Mouse (Mus musculus): Measurements from ENCODE around the gene Slc16a9. TPM values are rescaled to one million over a fixed set of nuclear protein-coding genes. Genes with fewer than 3 reads are reported as not detected.
"Not testable (repeated sequence)": the region's sequence is repeated elsewhere in the genome, so short reads cannot be mapped to it uniquely, and the experiment has no call there.

The Slc16a9 gene
- polyA plus RNA-seq, 1 experiment from 2014 or later = 0.58 TPM

GRCm38 (mm10) chr10:70222231-70222630, 22.7 kb upstream of the Slc16a9 start:
- DNase-seq (ENCODE audit: low spot score); H3K9me3 ChIP-seq; H3K4me3 ChIP-seq; H3K36me3 ChIP-seq; H3K4me1 ChIP-seq (replicated peaks); H3K27ac ChIP-seq; H3K27me3 ChIP-seq (ENCODE audit: insufficient read depth, poor library complexity, severe bottlenecking): not testable (repeated sequence)
- WGBS = 93% methylated on average over 8 of the region's 8 CpGs

GRCm38 (mm10) chr10:70224571-70224970, 20.3 kb upstream of the Slc16a9 start:
- H3K4me3 ChIP-seq = no peak overlapping the region
- no peaks in the 10 kb centered on the region for H3K36me3 ChIP-seq
- WGBS = 89% methylated on average over 6 of the region's 6 CpGs
- 0 out of 2 replicates have a peak, but pooled peaks cover 5% of the 10 kb centered on the region for H3K4me1 ChIP-seq (replicated peaks)
- H3K27me3 ChIP-seq (ENCODE audit: insufficient read depth, poor library complexity, severe bottlenecking) = no peaks in the 10 kb centered on the region
- no peaks in the 10 kb centered on the region for H3K9me3 ChIP-seq
- no peak for DNase-seq (ENCODE audit: low spot score)
- H3K27ac ChIP-seq = no peak overlapping the region

- DNase-seq (ENCODE audit: low spot score) = no peak
- no peaks in the 10 kb centered on the region for H3K36me3 ChIP-seq
- H3K27ac ChIP-seq = no peak overlapping the region
- no peak overlapping the region for H3K4me3 ChIP-seq
- 74% methylated on average over 6 of the region's 6 CpGs for WGBS
- no peaks in the 10 kb centered on the region for H3K9me3 ChIP-seq
- 0 out of 2 replicates have a peak, but pooled peaks cover 5% of the 10 kb centered on the region for H3K4me1 ChIP-seq (replicated peaks)
- no peaks in the 10 kb centered on the region for H3K27me3 ChIP-seq (ENCODE audit: insufficient read depth, poor library complexity, severe bottlenecking)
These were observed 19.1 kb upstream of the Slc16a9 start for GRCm38 (mm10) chr10:70225760-70226159.

GRCm38 (mm10) chr10:70226608-70227007, 18.3 kb upstream of the Slc16a9 start:
- Histone ChIP-seq H3K9me3 (no peaks in the 10 kb centered on the region), H3K36me3 (no peaks in the 10 kb centered on the region), H3K4me3 (no peak overlapping the region), H3K27me3 (ENCODE audit: insufficient read depth, poor library complexity, severe bottlenecking) (no peaks in the 10 kb centered on the region), H3K4me1 (replicated peaks) (0 out of 2 replicates have a peak, but pooled peaks cover 5% of the 10 kb centered on the region), H3K27ac (no peak overlapping the region)
- DNase-seq (ENCODE audit: low spot score) = no peak

- Histone ChIP-seq H3K27me3 (ENCODE audit: insufficient read depth, poor library complexity, severe bottlenecking) (no peaks in the 10 kb centered on the region), H3K4me3 (no peak overlapping the region), H3K27ac (no peak overlapping the region), H3K4me1 (replicated peaks) (no peaks in the 10 kb centered on the region), H3K9me3 (no peaks in the 10 kb centered on the region), H3K36me3 (no peaks in the 10 kb centered on the region)
- DNase-seq (ENCODE audit: low spot score) = no peak
- WGBS = 85% methylated on average over 6 of the region's 6 CpGs
These were observed 14.5 kb upstream of the Slc16a9 start for GRCm38 (mm10) chr10:70230352-70230751.

- Histone ChIP-seq H3K4me3 (no peak overlapping the region), H3K27me3 (ENCODE audit: insufficient read depth, poor library complexity, severe bottlenecking) (peaks cover 6% of the 10 kb centered on the region), H3K4me1 (replicated peaks) (peaks cover 4% of the 10 kb centered on the region; the same call in 1 of the 2 replicates), H3K36me3 (no peaks in the 10 kb centered on the region), H3K27ac (no peak overlapping the region), H3K9me3 (no peaks in the 10 kb centered on the region)
- DNase-seq (ENCODE audit: low spot score) = no peak
- WGBS = 82% methylated on average over 2 of the region's 2 CpGs
These were observed 7.0 kb upstream of the Slc16a9 start for GRCm38 (mm10) chr10:70237936-70238335.

GRCm38 (mm10) chr10:70242751-70243444, 2.0 kb upstream of the Slc16a9 start:
- Histone ChIP-seq H3K4me1 (replicated peaks) (peaks cover 28% of the 10 kb centered on the region), H3K27ac (no peak overlapping the region), H3K4me3 (no peak overlapping the region), H3K9me3 (no peaks in the 10 kb centered on the region), H3K27me3 (ENCODE audit: insufficient read depth, poor library complexity, severe bottlenecking) (peaks cover 53% of the 10 kb centered on the region), H3K36me3 (no peaks in the 10 kb centered on the region)
- WGBS = 46% methylated on average over 8 of the region's 8 CpGs
- DNase-seq (ENCODE audit: low spot score) = no peak

GRCm38 (mm10) chr10:70245559-70245945, 652 bp downstream of the Slc16a9 start:
- peak; percentile 43 for DNase-seq (ENCODE audit: low spot score)
- peaks cover 57% of the 10 kb centered on the region for H3K27me3 ChIP-seq (ENCODE audit: insufficient read depth, poor library complexity, severe bottlenecking)
- WGBS = 1% methylated on average over 16 of the region's 16 CpGs
- peaks cover 28% of the 10 kb centered on the region for H3K4me1 ChIP-seq (replicated peaks)
- H3K36me3 ChIP-seq = no peaks in the 10 kb centered on the region
- H3K27ac ChIP-seq = peak overlapping the region; percentile 86
- H3K4me3 ChIP-seq = peak overlapping the region; percentile 75
- H3K9me3 ChIP-seq = no peaks in the 10 kb centered on the region

GRCm38 (mm10) chr10:70246076-70246475, 1.2 kb downstream of the Slc16a9 start:
- H3K4me1 ChIP-seq (replicated peaks) = peaks cover 28% of the 10 kb centered on the region
- 35% methylated on average over 9 of the region's 9 CpGs for WGBS

GRCm38 (mm10) chr10:70250354-70250753, 5.5 kb downstream of the Slc16a9 start:
- H3K4me3 ChIP-seq = no peak overlapping the region
- no peaks in the 10 kb centered on the region for H3K36me3 ChIP-seq
- 91% methylated on average over 4 of the region's 4 CpGs for WGBS
- no peak overlapping the region for H3K27ac ChIP-seq
- no peaks in the 10 kb centered on the region for H3K9me3 ChIP-seq
- H3K27me3 ChIP-seq (ENCODE audit: insufficient read depth, poor library complexity, severe bottlenecking) = peaks cover 27% of the 10 kb centered on the region
- no peak for DNase-seq (ENCODE audit: low spot score)
- peaks cover 9% of the 10 kb centered on the region for H3K4me1 ChIP-seq (replicated peaks)

More at GRCm38 (mm10) chr10:70246076-70246475, 1.2 kb downstream of the Slc16a9 start:
- Histone ChIP-seq H3K27me3 (ENCODE audit: insufficient read depth, poor library complexity, severe bottlenecking) (peaks cover 57% of the 10 kb centered on the region), H3K27ac (no peak overlapping the region), H3K4me3 (peak overlapping the region; percentile 75), H3K36me3 (no peaks in the 10 kb centered on the region), H3K9me3 (no peaks in the 10 kb centered on the region)
- peak; percentile 19 for DNase-seq (ENCODE audit: low spot score)

- 89% methylated on average over 6 of the region's 6 CpGs for WGBS
- no peak for DNase-seq (ENCODE audit: low spot score)
- Histone ChIP-seq H3K9me3 (no peaks in the 10 kb centered on the region), H3K4me3 (no peak overlapping the region), H3K4me1 (replicated peaks) (peaks cover 5% of the 10 kb centered on the region), H3K27ac (no peak overlapping the region), H3K27me3 (ENCODE audit: insufficient read depth, poor library complexity, severe bottlenecking) (peaks cover 23% of the 10 kb centered on the region), H3K36me3 (no peaks in the 10 kb centered on the region)
These were observed 5.9 kb downstream of the Slc16a9 start for GRCm38 (mm10) chr10:70250766-70251165.

- Histone ChIP-seq H3K36me3 (no peaks in the 10 kb centered on the region), H3K4me1 (replicated peaks) (no peaks in the 10 kb centered on the region), H3K27me3 (ENCODE audit: insufficient read depth, poor library complexity, severe bottlenecking) (no peaks in the 10 kb centered on the region), H3K4me3 (no peak overlapping the region), H3K9me3 (no peaks in the 10 kb centered on the region), H3K27ac (no peak overlapping the region)
- DNase-seq (ENCODE audit: low spot score) = no peak
- WGBS = 84% methylated on average over 4 of the region's 4 CpGs
These were observed 9.8 kb downstream of the Slc16a9 start for GRCm38 (mm10) chr10:70254666-70255065.

- no peaks in the 10 kb centered on the region for H3K9me3 ChIP-seq
- H3K27ac ChIP-seq = no peak overlapping the region
- no peaks in the 10 kb centered on the region for H3K36me3 ChIP-seq
- no peak overlapping the region for H3K4me3 ChIP-seq
- no peak for DNase-seq (ENCODE audit: low spot score)
- H3K4me1 ChIP-seq (replicated peaks) = no peaks in the 10 kb centered on the region; the same call in 1 of the 2 replicates
- 87% methylated on average over 15 of the region's 15 CpGs for WGBS
- no peaks in the 10 kb centered on the region for H3K27me3 ChIP-seq (ENCODE audit: insufficient read depth, poor library complexity, severe bottlenecking)
These were observed 10.8 kb downstream of the Slc16a9 start for GRCm38 (mm10) chr10:70255601-70256210.
